Mouse (Mus musculus): ENCODE data around the gene Ttc37.

Gene Ttc37

DNA sequence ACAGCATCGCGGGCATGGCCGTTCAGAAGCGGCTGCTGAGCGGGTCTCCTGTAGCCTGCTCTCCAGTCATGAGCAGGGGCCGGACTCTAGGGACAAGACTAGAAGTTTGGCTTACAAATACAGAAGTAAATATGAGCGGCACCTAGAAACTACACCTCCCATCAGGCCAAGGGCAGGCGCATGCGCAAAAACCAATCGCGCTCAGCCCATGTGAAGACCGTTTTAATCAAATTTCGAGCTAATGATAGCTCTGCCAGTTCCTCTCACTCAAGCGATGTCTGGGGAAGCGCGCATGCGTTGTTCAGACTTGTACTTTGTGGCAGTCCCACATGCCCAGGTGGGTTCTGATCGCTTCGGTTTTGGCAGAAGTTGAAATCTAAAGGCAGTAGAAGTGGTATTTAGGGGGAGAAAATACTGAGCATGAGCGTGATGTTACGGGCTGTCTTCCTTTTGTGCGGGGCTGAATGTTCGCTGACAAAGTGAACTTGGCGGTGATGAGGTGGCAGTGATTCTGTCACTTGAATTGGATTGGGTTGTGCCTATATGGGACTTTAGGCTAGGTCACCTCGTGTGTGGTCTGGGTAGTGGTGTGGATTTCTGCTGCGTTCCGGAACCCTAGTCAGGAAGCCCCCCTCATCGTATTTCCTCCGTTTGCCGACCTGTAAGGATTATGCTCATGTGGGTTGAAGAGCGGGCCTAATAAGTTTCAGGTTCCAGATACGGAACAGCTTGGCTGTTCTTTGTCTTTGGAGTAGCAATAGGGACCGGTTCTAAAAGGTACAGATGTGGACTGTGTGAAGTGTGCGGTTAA lies at the start of gene Ttc37, which contains the start of gene Arsk:
Gene Ttc37, plus strand, starts transcription at position 242 of the 811 bp plus-strand sequence.
Gene Arsk, minus strand, starts transcription at position 168 of the 811 bp plus-strand sequence.
- DNase-seq (ENCODE audit: low read depth, low spot score): peak; percentile 97

DNA sequence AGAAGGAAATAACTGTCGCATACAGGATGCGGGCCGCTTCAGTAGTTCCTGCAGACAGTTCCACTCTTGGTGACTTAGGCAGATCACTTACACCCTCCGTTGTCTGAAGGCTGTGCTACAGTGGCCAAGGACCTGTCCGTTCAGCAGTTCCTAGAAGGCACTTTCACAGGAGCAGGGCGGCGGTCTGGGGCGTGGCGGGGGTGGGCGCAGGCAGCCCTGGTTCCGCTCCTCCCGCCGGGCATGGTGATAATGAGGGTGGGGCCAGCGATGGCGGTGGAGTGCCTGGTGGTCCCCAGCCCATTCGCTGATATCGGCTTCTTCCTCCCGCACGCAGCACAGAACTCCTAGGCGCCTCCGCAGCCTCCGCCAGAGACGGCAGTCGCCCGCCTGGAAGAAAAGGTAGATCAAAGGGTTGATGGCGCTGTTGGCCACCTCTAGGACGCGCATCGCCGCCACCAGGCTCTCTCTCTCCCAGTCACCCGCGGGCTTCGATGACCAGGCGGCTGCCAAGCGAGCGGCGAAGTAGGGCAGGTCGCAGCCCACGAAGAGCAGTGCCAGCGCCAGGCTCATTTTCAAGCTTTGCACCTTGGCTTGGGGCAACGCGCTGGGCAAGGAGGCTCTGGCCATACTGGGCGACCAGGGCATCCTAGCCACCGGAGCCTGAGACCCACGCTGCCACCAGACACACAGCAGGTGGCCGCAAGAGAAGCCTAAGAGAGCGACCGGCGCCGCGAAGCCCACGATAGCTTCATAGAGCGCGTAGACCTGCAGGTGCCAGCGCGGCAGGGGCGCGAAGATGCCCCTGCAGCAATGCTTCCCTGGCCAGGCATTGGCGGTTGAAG lies 42.9 kb upstream of the Ttc37 start:
- peak; percentile 26 for DNase-seq (ENCODE audit: low read depth, low spot score)

DNA sequence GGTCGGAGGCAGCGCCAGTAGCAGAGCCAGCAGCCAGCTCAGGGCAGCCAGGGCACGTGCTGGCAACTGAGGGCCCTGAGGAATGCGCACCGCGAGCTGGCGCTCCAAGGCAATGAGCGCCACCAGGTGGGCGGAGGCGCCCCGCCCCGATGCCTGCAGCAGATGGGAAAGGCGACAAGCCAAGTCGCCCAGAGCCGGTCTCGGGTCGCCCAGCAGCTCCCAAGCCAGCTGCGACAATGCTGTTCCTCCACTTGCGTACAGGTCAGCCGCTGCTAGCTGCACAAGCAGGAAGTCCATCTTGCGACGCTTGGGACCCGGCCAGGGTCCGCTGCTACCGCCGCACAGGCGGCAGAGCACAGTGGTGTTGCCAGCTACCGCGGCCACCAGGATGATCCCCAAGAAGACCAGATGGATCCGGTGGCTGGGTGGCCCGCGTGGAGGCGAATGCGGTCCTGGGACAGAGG lies 42.2 kb upstream of the Ttc37 start:
- DNase-seq (ENCODE audit: low read depth, low spot score): peak; percentile 82

DNA sequence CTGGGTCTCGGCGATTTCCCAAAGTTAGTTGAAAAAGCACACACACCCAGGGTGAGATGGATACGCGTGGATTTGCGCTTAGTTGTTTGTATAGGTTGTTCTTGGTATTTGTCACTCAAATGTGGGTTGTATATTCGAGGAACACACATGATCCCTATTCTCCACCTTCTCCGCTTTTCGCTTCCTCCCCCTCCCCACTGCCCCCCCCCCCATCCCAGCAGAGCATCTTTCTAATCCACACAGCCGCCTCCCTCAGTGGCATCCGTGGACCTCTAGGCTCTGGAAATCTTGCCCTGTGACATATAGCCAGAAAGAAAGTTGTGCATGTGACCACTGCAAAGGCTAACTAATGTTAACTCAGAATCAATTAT lies 41.7 kb upstream of the Ttc37 start, which contains the start of gene Gpr150:
Gene Gpr150, minus strand, starts transcription at position 101 of the 371 bp plus-strand sequence.
- DNase-seq (ENCODE audit: low read depth, low spot score): no peak

DNA sequence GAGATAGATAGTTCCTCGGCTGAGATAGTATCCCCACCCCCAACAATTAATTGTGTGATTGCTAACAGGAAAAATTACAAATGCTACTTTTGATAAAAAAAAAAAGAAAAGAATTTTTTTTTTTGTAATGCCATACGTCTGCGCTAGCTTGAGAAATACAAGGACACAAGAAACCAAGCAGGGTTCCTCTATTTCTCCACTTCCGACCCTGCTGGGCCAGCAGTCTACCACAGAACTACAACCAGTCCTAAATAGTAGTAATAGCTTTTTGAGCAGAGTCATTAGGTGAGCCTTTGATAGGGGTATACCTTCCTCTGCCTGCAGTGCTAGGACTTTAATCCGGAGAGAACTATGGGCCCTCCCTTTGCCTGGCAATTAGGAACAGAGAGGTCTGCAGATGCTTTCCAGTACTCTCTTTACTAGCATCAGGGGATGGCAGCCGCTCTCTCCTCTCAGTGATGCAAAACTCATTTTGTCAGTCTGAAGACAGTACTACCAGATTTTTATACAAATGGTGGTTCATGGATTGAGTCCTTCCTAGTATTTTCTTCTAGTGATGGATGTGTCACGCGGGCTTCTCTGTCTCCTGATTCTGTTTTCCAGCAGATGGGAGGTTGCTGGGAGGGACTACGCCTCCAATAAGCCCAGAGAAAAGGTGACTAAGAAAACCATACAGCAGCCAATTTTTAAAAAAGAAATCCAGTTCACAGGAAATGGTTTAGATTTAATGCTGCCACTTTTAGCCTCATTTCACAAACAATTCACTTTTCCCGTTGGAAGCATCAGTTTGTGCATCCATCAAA lies 41.1 kb upstream of the Ttc37 start:
- DNase-seq (ENCODE audit: low read depth, low spot score): no peak

DNA sequence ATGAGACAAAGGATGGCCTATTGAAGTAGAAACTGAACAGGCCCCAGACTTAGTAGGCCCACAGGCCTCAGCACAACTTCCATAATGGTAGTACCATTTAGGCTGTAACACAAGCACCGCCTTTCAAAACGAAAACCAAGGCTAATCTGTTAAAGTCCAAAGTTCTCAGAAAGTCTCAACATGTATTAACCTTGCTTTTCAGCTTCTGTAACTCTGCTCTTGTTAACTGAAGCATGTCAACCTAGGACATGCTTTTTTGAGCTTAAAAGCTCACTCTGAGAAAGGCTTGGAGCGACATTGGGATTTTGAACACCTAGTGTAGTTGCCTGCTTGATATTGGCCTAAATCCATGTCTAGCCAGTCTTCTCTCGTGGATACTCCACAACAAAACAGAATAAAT lies 38.9 kb upstream of the Ttc37 start:
- no peak for DNase-seq (ENCODE audit: low read depth, low spot score)

DNA sequence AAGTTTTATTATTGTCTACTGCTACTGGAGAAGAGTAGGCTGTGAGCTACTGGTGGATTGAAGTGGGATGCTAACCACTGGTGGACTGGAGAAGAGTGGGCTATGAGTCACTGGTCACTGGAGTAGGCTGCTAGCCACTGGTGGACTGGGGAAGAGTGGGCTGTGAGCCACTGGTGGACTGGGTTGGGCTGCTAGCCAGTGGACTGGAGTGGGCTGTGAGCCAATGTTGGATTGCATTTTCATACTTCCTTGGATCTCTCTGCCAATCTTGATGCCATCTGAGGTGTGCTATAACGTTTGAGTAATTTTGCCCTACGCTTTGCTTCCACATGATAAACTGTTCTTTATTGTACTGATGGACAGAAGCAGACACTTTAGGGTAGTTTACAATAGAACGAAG lies 36.4 kb upstream of the Ttc37 start:
- no peak for DNase-seq (ENCODE audit: low read depth, low spot score)

DNA sequence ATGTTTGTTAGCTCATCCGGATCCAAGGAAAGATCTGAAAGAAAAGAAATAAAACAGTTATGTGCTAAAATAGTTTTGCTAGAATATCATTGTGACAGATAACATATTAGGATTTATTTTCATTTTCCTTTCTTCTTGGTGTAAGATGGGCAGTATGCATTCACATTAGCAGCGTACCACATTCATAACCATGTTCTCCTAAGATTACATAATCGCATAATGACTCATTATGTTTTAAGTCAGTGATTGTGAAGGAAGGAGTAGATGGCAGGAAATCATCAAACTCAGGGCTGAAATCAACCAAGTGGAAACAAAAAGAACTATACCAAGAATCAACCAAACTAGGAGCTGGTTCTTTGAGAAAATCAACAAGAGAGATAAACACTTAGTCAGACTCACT lies 36.0 kb upstream of the Ttc37 start:
- no peak for DNase-seq (ENCODE audit: low read depth, low spot score)

DNA sequence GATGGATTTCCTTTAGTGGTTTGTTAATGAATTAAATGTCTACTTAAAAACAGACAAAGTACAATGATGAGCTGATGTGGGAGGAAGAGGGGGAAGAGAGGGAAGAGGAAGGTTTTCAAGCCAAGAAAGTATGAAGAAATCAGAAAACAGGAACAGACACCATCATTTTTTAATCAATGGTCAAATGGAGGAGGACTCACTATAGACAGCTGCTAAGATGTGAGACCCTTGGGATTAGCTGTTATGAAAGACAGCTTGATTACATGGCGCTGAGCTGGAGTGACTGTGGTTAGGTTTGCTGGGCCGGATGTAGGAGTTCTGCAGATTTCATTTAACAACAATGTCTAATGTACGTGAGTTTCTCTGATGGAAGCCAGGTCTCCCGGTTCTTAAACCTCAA lies 35.0 kb upstream of the Ttc37 start:
- no peak for DNase-seq (ENCODE audit: low read depth, low spot score)

DNA sequence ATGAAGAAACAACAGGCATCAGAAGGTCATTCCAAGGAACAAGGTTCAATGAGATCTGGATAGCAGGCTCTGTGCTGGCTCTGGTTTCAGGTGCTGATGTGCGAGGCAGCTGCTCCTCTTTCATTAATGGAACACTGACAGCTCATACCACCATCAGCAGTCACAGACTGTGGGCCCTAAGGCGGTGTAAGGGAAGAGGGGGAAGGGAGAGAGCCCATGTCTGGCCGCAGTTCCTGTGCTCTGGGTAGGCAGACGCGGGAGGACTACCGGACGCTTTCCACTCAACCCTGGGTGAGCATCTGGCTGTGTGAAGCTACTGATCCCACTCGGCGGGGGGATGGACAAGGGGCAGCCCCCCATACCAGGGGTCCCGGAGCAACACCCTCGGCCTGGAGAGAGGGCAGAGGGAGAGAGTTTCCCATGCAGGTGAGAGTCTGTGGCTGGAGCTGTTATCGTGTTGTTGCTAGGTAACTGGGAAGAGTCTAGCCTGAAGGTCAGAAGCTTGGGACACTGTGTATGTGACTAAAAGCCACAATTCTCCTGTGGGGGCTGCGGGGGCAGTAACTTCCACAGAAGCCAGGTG lies 34.1 kb upstream of the Ttc37 start:
- DNase-seq (ENCODE audit: low read depth, low spot score): no peak

DNA sequence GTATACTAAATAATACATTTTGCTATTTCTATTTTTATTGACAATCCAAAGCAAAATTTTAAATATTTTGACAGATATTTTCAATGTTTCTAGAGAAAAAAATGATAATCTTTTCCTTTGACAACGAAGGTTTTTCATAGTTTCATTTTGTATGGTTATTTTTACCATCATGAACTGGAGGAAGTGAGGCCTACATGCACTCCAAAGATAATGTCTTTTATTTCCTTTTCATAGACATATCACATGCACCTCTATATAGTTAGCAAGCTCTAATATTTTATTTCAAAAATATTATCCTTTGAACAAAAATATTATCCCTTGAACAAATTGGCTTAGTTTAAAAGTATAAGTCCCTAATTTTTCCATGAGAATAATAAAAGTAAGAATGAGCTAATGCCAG lies 24.2 kb upstream of the Ttc37 start:
- DNase-seq (ENCODE audit: low read depth, low spot score): no peak

DNA sequence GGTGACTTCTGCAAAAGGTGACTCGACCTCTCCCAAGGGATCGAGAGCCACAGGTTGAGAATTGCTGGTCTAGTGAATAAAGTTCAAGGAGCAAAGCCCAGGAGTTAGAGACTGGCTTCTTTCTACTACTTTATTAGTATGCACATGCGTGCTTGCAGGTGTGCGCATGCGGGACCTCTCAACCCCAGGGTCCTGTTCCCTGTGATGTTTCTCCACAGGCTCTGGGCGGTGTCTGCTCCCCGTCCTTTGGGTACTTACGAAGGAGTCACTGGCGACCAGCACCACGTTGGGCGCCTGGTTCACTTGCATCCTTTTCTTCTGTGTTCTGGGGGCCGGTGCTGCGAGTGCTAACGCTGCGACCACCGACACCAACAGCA lies 430 bp upstream of the Ttc37 start:
- no peak for DNase-seq (ENCODE audit: low read depth, low spot score)

DNA sequence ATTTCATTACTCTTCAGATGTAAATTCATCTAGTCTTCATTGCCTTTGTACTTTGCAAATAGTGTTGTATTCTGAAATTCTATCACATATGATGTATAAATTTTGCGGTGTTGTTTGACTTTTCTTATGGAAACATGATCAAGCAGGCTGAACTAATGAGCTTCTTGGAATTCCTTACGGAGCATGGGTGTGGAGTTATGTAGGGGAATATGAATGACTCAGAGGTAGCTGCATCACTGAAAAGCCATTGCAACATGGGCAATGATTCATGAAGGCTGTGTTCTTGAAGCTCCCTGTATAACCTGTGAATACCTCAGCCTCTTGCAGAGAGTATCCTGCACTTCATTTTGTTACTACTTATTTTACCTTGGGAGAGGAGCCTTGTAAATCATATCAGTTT lies 3.5 kb downstream of the Ttc37 start:
- no peak for DNase-seq (ENCODE audit: low read depth, low spot score)

DNA sequence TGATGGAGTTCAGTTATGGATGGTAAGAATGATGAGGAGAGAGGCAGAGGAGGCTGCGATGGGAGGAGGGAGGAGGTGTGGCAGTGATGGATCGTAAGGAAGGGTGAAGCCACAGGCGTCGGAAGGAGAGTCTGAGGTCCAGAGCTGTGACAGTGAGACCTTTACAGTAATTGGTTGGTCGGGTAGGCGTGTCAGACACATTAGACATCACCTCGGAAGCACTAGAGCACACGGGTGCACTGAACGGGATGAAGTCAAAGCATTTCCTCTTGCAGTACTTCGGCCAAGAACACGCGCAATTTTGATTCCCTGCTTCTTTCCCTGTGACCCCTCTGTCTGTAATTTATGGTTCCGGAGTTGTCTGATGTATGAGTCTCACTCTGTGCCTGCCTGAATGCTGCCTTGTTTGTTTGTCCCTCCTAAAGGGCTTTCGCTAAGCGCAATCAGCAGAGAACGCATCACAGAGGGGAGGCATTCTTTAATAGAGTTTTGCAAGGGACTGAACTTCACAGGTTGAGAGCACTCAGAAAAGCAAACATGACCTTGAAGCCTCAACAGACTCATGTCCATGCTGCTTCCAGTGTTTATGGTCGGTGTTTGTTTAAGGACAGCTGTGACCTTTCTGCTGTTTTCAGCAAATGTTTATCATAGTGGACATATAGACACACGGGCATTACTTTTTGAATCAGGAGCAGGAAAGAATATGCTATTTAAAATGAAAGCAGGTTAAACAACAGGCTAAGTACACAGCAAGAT lies 10.7 kb downstream of the Ttc37 start:
- no peak for DNase-seq (ENCODE audit: low read depth, low spot score)

DNA sequence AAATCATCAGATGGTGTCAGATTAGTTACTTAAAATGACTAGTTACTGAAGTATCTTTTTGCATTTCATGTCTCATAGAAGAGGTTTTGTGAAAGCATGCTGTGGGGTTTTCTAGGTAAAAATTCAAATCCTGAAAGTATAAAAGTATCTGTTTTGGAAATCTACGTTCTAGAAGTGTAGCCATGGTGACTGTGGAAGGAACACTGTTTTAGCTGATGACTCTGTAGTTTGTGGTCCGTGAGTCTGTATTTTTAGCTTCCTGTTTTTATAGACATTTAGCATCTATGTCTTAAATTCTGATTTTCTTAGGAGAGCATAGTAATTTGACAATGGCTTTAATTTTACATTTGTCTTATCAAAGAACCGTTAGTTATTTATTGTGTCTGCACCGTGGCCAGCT lies 30.3 kb downstream of the Ttc37 start:
- DNase-seq (ENCODE audit: low read depth, low spot score): no peak

DNA sequence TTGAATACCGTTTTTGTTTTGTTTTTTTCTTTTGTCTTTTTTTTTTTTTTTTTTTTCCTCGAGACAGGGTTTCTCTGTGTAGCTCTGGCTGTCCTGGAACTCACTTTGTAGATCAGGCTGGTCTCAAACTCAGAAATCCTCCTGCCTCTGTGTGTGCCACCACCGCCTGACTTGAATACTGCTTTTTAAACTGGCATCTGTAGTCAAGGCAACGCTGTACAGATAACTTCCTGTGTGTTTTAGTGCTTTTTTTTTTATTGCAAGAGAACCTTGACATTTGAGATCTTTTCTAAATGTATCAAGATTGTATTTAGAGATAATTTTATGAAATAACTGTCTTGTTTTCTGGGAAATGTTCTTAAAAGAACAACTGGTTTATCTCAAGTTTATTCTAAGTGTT lies 33.9 kb downstream of the Ttc37 start:
- no peak for DNase-seq (ENCODE audit: low read depth, low spot score)

DNA sequence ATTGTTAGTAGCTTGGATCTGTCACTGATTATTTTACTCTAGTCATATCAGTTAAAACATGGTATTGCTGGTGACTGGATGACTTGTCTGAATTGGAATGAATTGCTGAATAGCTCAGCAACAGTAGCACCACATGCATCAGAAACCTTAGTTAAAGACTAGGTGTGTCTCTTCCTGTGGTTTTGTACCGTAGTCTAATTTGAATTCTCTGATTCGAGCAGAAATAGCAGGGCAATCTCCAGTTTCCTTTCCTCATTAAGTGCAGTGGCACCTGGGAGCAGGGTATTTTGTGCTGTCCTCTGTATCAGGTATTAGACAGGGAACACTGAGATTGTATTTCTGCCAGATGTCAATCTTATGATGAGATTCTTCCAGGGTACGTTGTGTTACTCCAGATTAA lies 40.3 kb downstream of the Ttc37 start:
- DNase-seq (ENCODE audit: low read depth, low spot score): no peak

DNA sequence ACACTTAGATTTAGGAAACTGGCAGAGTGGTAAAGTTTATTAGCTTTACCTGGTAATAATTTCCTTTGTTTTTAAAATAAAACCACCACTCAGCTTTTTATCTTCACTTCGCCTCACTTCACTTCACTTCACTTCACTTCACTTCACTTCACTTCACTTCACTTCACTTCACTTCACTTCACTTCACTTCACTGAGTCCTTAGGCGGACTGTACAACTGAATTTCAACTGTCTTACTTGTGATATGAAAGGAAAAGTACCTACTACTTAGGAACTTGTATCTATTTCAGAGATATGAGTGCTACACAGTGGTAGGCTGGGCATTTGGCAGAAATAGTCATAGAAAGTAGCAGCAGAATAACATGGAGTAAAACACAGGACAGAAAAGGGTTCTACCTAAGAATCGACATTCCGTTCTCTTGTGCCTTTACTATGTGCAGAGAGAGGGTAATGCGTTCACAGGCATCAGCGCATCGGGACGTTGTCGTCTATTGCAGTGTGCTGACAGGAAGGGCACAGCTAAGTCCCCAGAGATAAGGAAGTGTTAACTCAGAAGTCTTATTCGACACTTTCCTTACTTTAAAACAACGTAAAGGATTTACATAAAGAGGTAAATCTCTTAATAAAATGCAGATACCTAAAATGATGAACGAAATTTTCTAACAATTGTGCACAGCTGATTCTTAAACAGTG lies 42.7 kb downstream of the Ttc37 start:
- no peak for DNase-seq (ENCODE audit: low read depth, low spot score)

DNA sequence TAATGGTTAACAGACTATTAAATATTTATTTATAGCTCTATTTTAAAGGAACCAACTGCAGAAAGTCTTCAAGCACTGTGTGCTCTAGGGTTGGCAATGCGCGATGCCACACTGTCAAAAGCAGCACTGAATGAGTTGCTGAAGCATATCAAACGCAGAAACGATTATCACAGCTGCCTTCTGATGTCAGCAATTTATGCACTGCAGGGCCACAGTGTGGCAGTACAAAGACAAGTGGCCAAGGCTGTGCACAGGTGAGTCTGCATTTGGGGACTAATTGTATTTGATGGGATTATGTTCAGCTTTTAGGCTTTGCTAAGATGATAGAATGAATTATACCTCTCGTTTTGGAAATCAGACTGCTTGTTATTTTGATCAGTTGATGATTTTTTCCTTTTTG lies 51.9 kb downstream of the Ttc37 start:
- no peak for DNase-seq (ENCODE audit: low read depth, low spot score)

DNA sequence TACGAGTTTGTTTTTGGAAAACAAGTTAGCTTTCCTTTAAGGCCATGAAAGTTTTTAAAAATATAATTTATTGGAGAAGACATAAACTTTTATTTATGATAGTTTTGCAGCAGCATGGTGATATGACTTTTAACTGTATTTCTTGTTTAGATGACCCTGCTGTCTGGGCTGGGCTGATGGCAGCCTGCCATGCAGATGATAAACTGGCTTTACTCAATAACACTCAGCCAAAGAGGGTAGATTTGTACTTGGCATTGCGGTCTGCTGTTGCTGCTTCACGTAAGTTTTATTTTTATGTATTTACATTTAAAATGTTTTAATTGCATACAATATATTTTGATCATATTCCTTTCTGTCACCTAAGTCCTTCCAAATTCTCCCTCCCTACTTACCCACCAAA lies 58.6 kb downstream of the Ttc37 start:
- DNase-seq (ENCODE audit: low read depth, low spot score): no peak
